Mouse (Mus musculus) frontal cortex, postnatal 36 days (tissue): ENCODE results near the gene Iba57.

Experiments used
- DNase-seq, 2 experiments: peaks; one replicate each; pipeline ENCODE4 v3.0.0; 2022; ENCODE audit warnings: low spot score in 2 of 2

Iba57 gene

DNA sequence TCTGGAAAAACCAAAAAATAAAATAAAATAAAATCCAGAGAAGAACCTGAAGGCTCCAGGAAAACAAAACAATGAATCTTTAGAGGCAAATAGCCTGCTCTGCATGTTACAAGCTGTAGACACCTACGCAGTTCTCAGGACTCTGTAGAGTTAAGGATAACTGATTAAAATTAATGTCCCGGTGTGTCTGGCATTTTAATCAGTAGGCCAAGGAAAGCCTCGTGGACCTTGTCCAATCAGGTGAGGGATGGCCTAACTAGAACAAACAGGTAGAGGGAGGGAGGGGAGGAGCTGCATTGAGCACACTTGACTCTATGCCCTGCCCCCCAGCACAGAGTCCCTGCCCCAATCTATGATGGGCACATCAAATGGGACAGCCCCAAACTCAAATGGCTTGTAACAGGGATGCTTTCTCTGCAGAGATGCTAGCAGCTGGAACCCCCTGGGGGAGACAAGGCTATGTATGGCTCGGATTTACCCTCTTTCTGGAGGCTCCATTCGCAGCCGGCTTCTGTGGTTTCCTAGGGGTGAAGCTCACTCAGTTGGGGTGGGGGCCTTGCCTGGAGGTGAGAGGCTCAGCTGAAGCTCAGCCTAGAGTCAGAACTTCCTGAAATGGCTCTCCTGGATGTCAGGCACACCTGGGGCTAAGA, 10.8 kb upstream of the Iba57 start:
- no peak for DNase-seq

DNA sequence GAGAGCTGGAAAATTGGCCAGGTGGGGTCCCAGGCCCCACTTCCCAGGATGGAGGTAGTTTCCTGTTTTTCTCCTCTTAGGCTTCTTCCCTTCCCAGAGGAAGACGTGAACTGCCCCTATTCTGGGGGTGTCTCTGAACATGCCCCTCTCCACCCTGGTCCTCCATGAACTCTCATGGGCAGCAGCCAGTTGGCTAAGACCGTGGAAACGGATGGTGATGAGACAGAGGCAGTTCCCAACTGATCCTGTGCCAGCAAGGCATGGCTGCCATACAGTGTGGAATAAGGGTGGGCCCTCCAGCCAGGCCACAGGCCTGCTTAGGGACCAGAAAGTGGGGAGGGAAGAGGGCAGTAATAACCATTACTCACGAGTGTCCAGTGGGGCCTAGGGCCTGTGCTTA, 7.0 kb upstream of the Iba57 start:
- no peak for DNase-seq

DNA sequence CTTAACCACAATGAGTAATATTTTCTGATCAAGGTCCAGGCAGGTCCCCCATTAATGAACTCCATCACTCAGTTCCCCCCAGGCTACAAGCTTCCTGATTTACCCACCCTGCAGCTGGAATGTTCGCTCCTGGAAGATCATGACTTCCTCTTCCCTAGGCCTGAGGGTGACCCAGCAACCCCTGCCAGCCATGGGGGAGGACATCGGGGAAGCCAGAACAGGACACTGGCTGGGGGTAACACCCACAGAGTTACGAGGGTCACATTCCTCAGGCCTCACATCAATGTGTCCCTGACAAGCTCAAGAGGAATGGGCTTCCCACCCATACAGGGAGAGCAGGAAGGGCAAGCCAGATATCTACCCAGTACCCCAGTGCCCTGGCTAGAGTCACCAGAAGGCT, 6.3 kb upstream of the Iba57 start:
- no peak for DNase-seq

DNA sequence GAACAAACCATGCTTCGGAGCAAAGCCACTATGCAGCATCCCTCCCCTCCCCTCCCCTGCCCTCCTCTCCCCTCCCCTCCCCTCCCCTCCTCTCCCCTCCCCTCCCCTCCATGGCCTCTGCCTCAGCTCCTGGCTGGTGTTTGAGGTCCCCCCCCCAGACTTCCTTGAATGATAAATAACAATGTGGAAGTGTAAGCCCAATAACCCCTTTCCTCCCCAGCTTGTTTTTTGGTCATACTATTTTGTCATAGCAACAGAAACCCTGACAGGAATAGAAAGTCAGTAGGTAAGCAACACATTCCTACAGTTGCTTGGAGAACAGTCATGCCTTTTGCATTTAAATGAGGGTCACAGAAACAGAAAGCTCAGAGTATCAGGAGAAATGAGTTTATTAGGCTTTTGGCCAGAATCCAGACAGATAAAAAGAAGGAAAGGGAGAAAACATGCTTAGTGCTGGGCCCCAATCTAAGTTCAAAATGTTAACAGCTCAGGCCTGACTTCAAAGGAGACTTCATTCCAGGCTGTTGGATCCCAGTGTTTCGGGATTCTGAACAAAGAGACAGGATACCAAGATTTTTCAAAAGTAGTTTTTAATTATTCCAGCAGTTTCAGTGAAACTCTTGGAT, 2.2 kb upstream of the Iba57 start:
- no peak for DNase-seq

DNA sequence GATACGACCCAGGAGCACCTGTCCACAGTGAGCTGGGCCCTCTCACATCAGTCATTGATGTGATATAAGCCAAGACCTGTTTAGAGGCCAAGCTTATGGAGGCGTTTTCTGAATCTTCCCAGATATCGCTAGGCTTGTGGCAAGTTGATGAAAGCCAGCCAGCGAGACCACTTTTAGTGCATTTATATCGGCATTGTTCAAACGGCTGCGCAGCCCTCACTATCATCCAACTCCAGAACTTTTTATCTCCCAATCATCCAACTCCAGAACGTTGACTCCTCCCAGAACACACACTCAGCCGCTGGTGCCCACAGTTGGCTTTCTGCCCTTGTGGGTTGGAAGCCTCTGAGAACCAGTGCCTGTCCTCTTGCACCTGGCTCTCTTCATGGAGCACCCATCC, 845 bp upstream of the Iba57 start:
- DNase-seq, result no peak

DNA sequence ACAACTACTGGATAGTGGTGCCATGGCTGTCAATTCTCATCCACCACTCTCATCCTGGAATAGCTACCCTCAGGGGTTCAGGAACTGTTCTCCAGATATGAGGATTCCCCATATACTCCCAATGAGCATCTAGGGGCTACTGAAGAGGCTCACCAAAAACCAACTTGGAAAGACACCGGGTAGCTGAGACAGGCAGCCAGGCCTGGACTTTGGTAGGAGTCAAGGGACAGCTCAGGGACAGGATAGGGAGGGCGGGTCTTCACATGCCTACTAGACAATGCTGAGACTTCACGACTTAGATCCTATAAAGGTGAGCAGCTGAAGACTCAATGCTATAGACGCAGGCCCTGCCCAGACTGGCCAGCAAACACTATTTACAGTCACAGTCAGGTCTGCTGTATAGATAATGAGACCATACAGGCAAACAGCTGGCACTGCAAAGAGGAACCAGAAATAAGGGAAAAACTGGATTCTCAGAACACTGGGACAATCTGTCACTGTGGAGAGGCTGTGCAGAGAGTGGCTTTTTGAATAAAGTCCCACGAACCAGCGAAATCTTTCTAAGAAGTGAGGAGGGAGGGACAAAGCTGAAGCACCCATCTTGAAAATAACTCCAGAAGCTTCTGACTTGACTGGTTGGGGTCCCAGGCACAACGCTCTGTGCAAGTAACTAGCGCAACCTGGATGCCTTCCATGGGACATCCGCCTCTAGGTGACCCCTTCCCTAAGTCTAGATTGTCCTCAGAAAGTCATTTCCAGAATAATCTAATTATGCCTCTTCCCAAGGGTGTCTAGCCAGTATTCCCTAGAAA, 890 bp downstream of the Iba57 start:
- no peak for DNase-seq

DNA sequence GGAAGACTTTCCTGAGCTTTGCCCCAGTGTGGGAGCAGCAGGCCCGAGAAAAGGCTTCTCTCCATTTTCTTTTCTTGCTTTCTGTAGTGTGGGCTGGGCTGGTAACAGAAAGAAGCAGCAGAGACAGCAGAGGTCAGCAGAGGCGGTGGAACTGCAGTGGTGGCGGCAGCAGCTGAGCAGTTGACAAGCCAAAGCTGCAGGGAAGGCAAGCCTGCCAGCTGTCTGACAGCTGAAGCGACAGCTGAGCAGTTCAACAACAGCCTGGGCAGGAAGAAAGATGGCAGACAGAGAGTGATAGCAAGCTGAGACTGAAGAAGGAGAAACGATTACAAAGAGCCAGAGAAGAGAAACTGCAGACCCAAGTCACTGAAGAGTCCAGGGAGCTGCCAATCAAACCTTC, 2.1 kb downstream of the Iba57 start:
- DNase-seq, result no peak

DNA sequence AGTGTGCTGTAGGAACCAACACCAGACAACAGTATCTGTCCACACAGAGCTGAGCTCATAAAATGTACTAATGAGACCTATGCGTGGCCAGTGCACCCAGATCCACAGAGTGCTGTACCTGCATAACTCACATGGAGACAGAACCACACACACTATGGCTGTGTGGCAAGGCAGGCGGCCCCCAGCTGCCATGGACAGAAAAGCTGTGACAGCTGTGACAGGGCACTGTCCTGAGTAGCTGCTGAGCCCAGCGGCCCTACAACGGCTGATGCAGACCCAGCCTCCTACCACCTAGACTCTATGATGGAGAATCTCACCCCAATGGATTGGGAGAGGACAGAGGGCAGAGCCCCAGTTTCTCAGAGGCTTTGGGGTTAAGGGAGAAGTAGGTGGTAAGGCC, 4.0 kb downstream of the Iba57 start:
- DNase-seq, result no peak

DNA sequence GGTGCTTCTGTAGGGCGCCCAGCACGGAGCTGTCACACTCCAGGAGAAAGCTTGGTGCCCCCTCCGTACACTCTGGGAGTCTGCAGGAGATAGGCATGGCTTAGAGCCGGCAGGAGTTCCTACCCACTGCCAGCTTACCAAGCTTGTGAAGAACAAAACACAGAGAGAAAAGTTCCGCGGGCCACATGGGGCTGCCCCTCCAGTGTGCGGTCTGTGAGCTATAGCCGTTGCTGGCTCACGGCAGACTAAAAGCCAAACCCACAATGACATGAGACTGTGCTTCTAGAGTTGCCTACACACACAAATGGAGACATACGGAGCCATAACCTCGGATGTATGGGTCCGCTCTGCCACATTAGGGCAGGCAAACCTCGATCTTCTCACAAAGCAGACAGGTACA, 4.4 kb downstream of the Iba57 start:
- DNase-seq, result no peak

DNA sequence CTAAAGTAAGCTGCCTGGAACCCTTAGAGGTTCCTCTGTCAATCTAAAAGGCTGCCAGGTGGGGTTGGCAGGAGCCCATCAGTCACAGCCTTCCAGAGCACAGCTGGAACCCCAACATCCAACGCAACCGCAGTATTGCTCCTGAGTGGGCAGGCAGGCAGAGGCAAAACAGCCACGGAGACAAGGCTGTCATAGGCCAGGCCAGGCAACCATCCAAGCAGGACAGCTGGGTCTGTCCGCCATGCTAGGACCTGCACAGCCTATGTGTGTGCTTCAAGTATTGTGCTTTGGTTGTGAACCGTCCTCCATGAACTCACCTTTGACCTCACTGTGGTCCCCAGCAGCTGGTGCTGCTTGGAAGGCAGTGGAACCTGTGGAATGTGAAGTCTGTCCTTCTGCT, 7.6 kb downstream of the Iba57 start:
- DNase-seq, result no peak

DNA sequence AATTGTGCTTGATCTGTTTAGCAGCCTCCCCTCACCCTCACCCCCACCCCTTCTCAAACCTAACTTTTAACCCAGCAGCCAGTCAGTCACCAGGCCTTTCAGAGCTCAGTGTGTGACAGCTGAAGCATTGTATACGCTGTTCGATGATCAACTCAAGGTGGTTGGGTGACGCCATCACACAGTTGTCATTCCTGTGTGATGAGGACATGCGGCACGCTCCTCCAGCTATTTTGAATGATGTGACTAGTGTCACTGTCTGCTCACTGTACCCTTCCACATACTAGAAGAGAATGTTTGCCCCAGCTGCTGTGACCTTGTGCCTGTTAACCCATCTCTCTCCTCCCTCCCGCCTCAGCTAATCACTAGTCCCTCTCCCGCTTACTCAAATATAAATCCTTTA, 9.3 kb downstream of the Iba57 start:
- no peak for DNase-seq

DNA sequence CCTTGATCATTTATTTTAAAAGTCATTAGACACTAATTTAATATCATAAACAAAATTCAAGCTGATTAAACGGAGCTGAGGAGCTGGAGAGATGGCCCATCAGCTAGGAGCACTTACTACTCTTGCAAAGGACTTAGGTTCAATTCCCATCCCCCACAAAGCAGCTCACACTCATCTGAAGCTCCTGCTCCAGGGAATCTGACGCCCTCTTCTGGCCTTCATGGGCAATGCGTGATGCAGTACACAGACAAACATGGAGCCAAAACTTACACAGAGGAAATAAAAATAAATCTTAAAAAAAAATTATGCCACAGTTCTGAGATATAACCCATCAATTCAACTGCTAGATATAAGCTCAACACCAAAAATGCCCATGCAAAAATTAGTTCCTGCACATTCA, 11.8 kb downstream of the Iba57 start:
- no peak for DNase-seq

DNA sequence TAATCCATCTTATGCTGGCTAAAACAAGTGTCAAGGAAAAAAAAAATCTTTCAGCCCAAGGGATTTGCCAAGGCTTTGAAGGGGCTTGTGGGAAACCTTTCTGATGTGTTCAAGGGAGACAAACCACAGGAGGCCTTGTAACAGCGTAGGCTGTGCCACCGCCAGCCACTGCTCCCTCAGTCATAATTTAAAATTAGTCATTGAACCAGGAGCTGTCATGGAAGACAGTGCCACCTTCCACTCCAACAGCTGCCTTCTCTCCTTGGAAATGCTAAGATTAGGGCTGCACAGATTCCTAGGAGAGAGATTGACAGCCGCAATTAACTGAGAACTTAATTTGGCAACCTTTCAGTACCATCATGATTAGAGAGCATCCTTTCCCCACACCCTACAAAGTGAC, 14.2 kb downstream of the Iba57 start:
- no peak for DNase-seq

DNA sequence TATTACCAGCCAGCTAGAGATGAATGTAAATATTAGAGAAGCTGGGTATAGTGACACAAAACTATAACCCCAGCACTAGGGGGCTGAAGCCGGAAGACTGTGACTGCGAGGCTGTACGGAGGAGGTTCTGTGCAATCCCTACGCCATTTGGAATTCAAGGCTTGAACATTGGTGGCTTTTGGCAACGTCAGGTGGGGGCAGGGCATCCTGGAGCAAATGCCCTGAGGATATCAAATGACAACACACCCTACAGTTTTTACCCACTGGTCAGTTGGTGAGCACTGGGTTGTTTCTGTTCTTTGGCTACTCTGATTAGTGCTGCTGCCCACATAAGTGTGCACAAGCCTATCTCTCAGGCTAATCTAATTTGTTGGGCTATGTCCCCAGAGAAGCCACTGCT, 20.6 kb downstream of the Iba57 start:
- no peak for DNase-seq

DNA sequence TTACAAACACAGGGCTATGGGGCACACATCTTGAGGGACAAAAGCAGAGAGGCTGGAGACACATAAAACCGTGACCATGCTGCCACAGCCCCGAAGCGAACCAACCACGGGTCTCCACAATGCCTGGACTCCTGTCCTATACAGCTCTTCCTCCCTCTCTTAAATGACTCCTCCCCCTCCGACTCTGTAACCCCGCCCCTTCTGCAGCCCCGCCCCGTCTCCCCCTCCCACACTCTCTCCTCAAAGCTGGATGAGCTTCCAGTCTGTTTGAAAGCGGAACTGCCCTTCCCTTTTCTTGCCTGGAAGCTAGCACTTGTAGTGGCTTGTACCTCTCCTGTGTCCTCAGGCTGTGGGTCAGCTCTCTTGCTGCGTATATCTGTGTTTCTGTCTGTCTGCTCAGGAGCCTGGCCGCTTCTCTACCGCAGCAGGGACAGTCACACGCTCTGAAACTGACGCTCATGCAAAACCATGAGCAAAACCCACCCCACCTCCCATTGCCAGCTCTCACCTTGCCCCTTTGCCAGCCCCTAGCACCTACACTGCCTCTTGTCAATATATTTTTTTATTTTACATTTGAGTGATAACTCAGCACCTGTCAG, 21.7 kb downstream of the Iba57 start:
- no peak for DNase-seq

DNA sequence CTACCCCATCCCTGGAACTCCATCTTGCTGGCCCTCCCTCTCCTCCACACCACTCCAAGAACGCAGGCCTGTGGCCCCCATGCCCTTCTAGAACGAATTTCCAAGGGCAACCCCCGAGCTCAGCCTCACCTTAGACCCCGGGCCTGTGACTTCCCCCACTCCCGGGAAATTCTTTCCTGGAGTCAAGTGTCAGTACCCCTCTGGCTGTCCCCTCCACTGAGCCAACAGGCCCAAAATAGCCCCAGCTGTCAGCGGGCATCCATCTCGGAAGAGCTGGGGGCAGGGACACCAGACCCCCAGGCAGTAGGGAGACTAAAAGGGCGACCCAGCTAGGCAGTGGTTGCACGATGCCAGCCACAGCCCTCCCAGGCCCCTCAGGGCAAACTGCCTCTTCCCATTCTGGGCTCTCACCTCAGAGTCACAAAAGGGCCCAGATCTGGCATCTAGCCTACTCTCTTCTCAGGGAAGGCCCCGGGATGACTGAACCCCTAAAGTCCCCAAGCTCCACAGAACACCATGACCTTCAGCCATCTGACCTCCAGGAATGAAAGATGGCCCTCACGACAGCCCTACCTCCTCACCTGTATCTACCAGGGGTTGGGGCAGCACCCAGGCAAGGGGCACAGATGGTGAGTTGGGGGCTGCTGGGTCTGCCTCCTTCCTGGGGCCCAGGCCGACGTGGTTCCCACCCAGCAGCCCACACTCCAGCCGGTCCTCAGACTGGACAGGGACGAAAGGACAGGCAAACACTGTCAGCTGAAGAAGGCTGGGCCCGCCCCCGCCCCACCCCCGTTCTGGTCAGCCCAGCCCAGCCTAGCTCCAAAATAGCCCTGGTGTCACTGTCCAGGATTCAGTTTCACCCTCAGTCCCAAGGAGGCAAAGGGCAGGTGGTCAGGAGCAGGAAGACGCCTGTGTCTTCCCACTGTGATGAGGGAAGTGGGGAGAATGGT, 24.7 kb downstream of the Iba57 start:
- DNase-seq, result no peak

DNA sequence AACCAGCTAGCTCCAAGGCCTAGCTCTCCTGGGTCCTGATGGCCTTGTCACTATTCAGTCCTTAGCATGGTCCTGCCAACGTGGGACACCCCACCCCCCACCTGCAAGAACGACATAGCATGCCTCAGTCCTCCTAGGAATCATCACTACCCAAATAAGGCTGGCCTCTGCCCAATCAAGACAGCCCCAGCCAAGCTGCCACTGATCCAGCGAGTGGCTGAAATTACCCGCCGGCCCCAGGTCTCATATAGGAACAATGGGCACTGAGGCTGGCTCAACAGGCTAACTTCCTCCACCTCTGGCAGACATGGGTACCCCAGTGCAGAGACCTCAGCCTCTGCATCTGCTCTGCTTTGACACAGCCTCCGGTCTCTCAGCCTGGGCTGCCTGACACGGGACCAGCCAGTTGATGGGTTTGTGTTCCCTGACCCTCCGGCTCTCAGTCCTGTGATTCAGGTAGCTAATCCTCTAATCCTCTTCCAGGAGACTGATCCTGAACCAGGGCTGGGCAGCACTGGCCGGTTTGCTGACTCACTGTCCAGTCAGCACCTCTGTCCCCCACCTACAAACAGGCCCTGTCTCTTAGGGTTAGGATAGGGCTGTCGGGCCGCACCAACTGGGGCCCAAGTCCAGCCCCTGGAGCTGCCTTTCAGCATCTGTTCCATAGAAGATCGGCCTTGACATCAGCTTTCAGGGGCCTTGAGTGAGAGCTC, 26.4 kb downstream of the Iba57 start:
- DNase-seq, result no peak

DNA sequence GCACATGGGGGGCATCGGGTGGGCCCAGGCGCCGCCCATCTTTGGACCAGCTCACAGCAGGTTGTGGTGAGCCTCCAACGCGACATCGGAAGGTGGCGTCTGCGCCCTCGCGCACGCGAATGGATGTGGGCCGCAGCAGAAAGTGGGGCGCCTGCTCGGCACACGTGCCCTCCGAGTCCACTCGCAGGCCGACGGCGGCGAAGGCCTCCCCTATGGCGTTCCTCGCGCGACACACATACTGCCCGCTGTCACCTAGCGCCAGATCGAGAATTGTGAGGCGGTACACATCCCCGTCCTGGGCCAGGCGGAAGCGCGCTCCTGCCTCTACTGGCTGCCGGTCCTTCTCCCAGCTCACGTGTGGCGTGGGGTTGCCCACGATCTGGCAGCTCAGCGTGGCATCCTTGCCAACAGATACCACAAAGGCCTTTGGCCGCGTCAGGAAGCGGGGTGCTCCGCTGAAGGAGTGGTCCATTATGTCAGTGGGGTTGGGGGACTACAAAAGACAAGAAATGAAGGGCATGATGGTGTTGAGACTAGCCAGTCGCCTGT, 27.6 kb downstream of the Iba57 start, which contains the start of gene Obscn:
Gene Obscn (minus strand): TSS at position 499 of the 549 bp plus-strand sequence.
- peak in 1 of 2 experiments; percentile 15 for DNase-seq

DNA sequence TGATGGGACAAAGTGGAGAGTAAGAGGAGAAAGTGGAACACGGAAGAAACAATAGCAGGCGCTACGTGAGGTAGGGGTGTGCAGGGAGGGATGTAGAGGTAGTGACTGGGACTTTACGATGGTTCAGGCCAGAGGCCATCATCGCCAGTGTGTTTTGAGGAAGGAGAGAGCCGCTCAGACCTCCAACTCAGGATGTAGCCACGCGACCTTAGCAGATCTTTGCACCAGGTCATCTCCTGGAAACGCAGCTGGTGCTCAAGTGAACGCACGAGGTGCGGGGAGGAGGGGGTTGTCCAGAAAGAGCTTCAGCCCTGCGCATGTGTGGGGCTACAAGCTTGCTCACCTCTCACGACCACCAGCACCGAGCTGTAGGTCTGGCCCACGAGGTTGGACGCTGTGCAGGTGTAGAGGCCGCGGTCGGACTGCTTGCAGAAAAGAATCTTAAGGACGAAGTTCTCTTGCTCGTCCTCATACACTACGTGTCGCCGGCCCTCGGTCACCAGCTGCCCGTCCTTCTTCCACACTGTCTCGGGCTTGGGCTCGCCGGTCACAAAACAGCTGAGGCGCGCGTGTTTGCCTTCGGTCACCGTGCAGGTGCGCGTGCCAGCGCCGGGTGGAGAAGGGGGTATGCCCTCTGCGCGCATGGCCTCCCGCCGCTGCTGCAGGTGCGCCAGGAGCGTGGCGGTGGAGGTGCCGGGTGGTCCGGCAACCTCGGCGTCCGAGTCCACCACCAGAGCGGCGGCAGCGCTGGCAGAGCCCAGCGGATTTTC, 28.3 kb downstream of the Iba57 start:
- DNase-seq, result no peak
